Mouse (Mus musculus): ENCODE results near the gene Ehd2.

Ehd2 gene

GRCm38 (mm10) chr7:15975904-15976303 is 8.5 kb upstream of the Ehd2 start:
- in situ Hi-C loops (cut with MboI, MseI) = no loop called here

GRCm38 (mm10) chr7:15975451-15975850 is 8.1 kb upstream of the Ehd2 start:
- in situ Hi-C loops (cut with MboI, MseI) = no loop called here

- in situ Hi-C loops (cut with MboI, MseI) = no loop called here
Observed at GRCm38 (mm10) chr7:15974712-15975111, 7.3 kb upstream of the Ehd2 start.

GRCm38 (mm10) chr7:15972247-15972646 is 4.9 kb upstream of the Ehd2 start:
- in situ Hi-C loops (cut with MboI, MseI) = no loop called here

GRCm38 (mm10) chr7:15969674-15970073 is 2.3 kb upstream of the Ehd2 start:
- in situ Hi-C loops (cut with MboI, MseI) = no loop called here

GRCm38 (mm10) chr7:15968322-15968721 is 955 bp upstream of the Ehd2 start:
- in situ Hi-C loops (cut with MboI, MseI) = no loop called here

GRCm38 (mm10) chr7:15966489-15966888 is 878 bp downstream of the Ehd2 start:
- in situ Hi-C loops (cut with MboI, MseI) = no loop called here

GRCm38 (mm10) chr7:15963798-15964652 is 3.3 kb downstream of the Ehd2 start:
- in situ Hi-C loops (cut with MboI, MseI) = no loop called here

GRCm38 (mm10) chr7:15962311-15963288 is 4.8 kb downstream of the Ehd2 start:
- in situ Hi-C loops (cut with MboI, MseI) = no loop called here

GRCm38 (mm10) chr7:15961798-15962197 is 5.6 kb downstream of the Ehd2 start:
- in situ Hi-C loops (cut with MboI, MseI) = no loop called here

- in situ Hi-C loops (cut with MboI, MseI) = no loop called here
Observed at GRCm38 (mm10) chr7:15961239-15961638, 6.1 kb downstream of the Ehd2 start.

GRCm38 (mm10) chr7:15960691-15961090 is 6.7 kb downstream of the Ehd2 start:
- in situ Hi-C loops (cut with MboI, MseI) = no loop called here

- in situ Hi-C loops (cut with MboI, MseI) = no loop called here
Observed at GRCm38 (mm10) chr7:15956143-15956542, 11.2 kb downstream of the Ehd2 start.

GRCm38 (mm10) chr7:15955509-15955908 is 11.9 kb downstream of the Ehd2 start:
- in situ Hi-C loops (cut with MboI, MseI) = no loop called here

- in situ Hi-C loops (cut with MboI, MseI) = no loop called here
Observed at GRCm38 (mm10) chr7:15954978-15955443, 12.4 kb downstream of the Ehd2 start.

- in situ Hi-C loops (cut with MboI, MseI) = no loop called here
Observed at GRCm38 (mm10) chr7:15954436-15954835, 12.9 kb downstream of the Ehd2 start.

- in situ Hi-C loops (cut with MboI, MseI) = no loop called here
Observed at GRCm38 (mm10) chr7:15953307-15954074, 13.9 kb downstream of the Ehd2 start.

GRCm38 (mm10) chr7:15952416-15952815 is 15.0 kb downstream of the Ehd2 start:
- in situ Hi-C loops (cut with MboI, MseI) = no loop called here

GRCm38 (mm10) chr7:15950008-15950407 is 17.4 kb downstream of the Ehd2 start:
- in situ Hi-C loops (cut with MboI, MseI) = no loop called here

GRCm38 (mm10) chr7:15949216-15949790 is 18.1 kb downstream of the Ehd2 start:
- in situ Hi-C loops (cut with MboI, MseI) = no loop called here

- in situ Hi-C loops (cut with MboI, MseI) = no loop called here
Observed at GRCm38 (mm10) chr7:15948381-15948941, 18.9 kb downstream of the Ehd2 start.

Data from T-helper 17 cell (primary cell).